Mouse (Mus musculus) kidney, postnatal 10 days (tissue): Measurements from ENCODE around the gene Mmp27.

Experiments
- DNase-seq: peaks from one replicate; pipeline ENCODE4 v3.0.0; 2021; ENCODE audit warnings: mixed read lengths

Gene Mmp27

DNA sequence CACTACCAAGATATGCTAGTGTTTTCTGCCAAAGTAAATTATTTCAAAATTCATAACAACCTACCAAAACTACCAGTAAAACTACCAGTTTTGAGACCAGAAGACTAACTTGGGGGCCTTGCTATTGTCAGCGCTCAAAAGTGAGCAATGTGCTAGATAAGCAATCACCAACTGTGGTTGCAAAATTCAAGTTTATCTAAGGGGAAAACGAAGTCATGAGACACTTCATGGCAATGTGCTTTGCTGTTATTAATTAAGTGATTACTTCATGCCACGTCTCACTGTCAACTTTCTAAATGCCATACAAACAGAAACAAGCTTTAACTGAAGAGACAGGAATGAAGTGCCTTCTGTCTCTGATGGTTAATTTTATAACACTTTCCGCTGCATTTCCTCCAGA is at the start of gene Mmp27:
Gene Mmp27 (plus strand): TSS at position 235 of the 400 bp plus-strand sequence.
- no peak for DNase-seq

DNA sequence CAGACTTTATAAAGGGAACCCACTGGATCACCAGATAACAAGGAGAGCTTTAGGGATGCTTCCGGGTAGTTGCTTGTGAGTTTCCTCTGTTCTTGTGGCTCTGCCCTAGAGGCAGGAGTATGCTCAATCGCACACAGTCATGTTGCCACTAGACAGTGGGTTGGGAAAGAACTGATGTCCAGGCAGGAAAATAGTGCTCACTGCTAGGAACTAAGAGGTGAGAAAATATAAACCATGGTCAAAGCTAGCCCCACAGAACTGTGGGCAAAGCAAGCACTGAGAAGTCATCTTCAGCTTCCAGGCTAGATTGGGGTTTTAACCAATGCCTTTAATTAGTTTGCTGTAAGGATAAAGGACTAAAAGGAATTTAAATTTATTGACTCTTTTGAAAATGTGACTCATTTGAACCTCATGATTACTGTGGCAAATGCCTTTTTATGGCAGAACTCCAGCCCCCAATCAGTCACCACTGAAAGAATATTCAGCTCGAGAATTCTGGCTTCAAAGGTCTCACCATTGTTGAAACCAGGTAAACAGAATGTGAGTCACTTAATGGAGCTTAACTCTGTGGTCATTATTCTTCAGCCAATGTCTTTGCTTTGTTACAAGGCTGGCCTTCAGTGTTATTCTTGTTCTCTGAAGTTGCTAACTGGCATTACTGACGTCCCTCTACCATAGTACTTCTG is 44.8 kb upstream of the Mmp27 start:
- DNase-seq = no peak

DNA sequence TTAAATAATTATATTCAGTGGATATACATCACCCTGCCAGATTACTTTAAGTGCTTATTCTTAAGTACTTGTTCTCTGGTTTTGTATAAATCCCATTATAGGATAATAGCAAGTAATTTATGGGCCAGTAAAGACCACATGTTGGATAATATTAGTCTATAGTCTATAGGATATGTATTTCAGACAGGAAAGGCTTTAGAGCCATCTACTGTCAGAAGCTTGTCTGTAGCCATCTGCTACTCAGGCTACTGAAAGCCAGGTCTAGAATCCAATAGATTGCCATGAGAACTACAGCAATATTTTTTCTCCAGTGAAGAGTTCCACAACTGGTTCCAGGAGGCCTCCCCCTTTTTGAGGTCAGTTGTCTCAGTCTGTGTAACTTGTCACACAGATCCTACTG is 28.4 kb upstream of the Mmp27 start:
- no peak for DNase-seq

DNA sequence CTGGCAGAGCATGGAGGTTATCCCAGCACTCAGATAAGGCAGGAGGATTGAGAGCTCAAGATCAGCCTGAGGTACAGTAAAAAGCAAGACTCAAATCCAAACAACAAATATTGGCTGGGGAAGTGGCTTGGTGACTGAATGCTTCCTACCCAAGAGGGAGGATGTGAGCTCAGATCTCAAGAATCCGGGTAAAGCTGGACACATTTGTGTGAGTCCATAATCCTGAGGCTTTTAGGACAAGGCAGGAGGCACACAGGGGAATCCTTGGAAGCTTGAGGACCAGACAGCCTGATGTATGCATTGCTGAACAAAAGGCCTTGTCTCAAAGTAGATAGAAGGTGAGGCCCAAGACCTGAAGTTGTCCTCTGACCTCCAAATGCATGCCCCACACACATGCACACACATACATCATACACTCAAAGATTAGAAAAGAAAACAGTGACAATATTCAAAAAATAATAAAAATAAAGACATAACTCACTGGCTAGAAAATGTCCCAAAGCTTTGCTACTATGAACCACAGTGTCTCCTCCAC is 26.2 kb upstream of the Mmp27 start:
- DNase-seq = peak; percentile 6

DNA sequence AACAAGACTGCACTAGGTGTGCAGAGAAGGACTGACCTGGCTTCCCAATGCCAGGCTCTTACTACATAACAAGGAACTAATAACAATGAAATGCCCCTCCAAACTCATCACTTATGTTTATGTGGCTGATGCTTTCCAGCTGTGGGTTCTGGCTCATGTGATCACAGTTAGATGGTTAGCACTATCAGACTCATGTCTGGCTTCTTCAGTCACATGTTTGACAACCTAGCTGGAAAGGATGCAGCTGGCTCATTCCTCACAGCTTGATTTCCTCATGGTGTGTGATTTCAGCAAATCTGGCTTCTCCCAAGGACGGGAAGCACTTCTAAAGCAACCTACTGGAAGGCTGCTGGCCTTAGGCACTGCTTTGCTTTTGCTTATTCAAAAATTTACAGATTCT is 25.7 kb upstream of the Mmp27 start:
- peak; percentile 83 for DNase-seq

- no peak for DNase-seq
These were observed 25.3 kb upstream of the Mmp27 start for GRCm38 (mm10) chr9:7545920-7546319.

DNA sequence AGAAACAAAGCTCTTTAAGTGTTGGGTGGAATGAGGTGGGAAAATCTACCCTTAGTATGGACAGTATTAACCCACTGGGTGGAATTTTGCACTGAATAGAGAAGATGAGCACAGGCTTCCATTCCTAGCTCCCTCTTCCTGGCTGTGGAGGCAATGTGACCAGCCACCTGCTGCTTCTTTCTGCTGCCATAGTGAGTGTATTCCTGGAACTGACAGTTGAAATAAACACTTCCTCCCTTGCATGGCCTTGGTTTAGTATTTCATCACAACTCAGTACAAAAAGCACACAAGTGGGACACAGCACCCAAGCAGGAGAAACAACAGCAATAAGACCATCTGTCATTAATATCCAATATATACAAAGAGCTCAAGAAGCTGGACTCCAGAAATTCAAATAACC is 19.3 kb upstream of the Mmp27 start:
- DNase-seq = no peak

DNA sequence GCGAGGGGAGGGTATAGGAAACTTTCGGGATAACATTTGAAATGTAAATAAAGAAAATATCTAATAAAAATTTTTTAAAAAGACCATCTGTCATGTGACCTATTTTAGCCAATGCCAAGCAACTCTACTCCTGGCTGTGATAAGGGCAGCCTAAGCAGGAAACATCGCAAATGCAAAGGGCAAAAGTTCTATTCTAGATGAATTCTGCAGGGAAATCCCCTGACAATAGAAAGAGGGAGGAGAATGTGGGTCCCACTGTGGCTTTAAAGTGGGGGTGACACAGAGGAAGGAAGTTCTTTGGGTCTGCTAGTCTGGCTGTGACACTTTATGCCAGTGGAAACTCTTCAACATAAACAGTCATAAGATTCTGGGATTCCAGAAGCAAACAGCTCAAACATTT is 17.7 kb upstream of the Mmp27 start:
- DNase-seq = no peak

DNA sequence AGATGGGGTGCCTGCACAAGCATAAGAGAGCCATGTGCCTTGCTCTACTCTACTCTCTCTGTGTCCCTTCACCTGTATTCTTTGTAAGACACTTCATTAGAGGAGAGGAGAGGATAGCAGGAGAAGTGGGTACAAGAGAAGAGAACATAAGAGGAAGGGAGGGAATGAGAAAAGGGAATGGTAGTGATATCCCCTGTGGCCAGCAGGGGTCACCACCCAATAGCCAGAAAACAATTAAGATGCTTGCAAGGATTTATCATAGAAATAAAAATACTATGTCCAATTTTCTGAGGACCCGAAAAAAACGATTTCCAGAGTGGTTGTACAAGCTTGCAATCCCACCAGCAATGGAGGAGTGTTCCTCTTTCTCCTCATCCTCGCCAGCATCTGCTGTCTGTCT is 16.8 kb upstream of the Mmp27 start:
- peak; percentile 48 for DNase-seq

- peak; percentile 18 for DNase-seq
These were observed 12.8 kb upstream of the Mmp27 start, which contains the start of gene Mmp8 for GRCm38 (mm10) chr9:7558221-7559017. Mmp8 (plus strand) TSS chr9:7558456.

DNA sequence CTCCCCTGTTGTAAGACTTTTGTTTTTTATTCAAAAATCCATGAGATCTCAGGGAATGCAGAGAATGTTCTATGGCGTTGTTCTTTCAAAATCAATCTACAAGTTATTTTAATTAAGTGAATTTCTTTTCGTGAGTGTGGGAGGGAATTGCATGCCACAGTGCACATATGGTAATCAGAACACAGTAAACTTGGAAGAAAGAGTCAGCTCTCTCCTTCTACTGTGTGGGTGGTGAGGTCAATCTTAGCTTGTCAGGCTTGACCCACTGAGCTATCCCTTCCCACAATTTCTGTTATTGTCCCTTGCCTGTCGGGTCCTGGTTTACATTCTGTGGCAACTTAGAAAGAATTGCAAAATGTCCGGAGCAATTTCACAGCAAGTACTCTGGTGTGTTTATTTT is 11.2 kb upstream of the Mmp27 start:
- DNase-seq = no peak

GRCm38 (mm10) chr9:7567376-7567775 is 3.8 kb upstream of the Mmp27 start:
- no peak for DNase-seq

DNA sequence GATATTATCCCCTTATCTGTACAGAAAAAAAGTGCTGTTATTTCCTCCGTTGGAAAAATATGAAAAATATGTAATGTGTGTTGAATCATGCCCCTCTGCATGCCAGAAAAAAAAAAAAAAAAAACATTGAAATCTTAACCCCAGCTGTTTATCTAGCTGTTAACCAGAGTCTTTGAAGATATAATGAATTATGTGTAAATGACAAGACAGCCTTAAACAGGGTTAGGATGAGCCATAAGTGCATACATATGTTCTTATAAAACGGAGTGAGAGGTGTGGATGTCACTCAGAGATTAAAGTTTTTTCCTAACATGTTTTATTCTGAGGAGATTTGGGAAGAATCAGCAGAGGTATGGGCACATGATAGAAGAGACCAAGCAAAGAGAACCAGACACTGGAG is 3.3 kb upstream of the Mmp27 start:
- DNase-seq = no peak

- no peak for DNase-seq
These were observed 711 bp upstream of the Mmp27 start for GRCm38 (mm10) chr9:7570485-7570884.

- no peak for DNase-seq
These were observed 992 bp downstream of the Mmp27 start for GRCm38 (mm10) chr9:7572188-7572587.

DNA sequence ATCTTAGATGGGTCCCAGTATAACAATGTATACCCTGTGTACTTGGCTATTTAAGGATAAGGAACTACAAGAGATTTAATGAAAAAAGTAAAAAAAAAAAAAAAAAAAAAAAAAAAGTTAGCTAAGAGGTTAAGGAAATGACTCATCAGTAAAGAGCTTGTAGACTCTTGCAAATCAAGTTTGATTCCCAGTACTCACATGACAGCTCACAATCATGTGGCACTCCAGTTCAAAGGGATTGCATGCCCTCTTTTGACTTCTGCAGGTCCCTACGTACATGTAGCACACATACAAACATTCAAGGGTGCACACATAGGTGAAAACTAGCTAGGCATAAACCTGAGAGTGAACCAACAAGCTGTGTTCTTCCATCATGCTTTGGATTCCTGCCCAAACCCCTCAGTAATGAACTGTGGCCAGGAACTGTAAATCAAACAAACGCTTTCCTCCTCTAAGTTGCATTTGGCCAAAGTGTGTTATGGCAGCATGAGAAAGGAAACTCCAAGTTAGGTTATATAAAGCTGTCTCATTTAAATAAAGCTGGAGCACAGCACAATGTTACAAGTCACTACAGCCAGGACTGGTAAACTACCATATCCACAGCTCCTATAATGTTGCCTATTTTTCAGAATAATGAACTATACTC is 1.6 kb downstream of the Mmp27 start:
- no peak for DNase-seq

DNA sequence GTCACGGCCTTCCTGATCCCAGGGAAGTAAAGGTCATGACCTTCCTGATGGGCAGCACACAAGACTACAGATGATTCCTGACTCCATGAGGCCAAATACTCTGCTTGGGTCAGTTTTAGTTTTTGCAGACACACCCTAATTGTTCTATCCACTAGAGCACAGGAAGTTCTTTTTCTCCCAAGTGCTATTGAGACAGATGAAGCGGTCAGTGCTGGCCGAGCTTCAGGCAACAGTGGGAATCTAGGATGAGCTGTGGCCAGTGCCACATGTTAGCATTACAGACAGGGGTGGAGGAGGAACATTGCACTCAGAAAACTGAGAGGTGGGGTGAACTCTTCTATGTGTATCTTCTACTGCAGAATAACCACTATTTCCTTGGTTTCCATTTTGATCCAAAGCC is 4.3 kb downstream of the Mmp27 start:
- no peak for DNase-seq

DNA sequence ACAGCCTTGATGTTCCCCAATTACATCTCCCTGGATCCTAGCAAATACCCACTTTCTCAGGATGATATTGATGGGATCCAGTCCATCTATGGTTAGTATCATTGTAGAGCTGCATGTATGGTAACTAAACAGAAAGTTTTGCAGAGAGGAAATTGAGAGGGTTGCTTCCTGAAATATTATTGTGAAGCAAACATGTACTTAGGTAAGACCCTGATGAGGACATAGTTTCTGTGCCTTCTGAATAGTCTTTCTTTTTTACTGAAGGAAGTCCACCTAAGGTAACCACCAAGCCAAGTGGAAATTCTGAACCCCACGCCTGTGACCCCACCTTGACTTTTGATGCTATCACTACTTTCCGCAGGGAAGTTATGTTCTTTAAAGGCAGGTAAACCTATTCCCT is 6.2 kb downstream of the Mmp27 start:
- DNase-seq = no peak

- DNase-seq = no peak
These were observed 18.9 kb downstream of the Mmp27 start for GRCm38 (mm10) chr9:7590063-7590462.

GRCm38 (mm10) chr9:7593272-7593812 is 22.1 kb downstream of the Mmp27 start:
- no peak for DNase-seq

- DNase-seq = peak; percentile 89
These were observed 23.8 kb downstream of the Mmp27 start for GRCm38 (mm10) chr9:7594816-7595540.

- DNase-seq = peak; percentile 82
These were observed 32.0 kb downstream of the Mmp27 start for GRCm38 (mm10) chr9:7602982-7603742.
